Mouse (Mus musculus) c-Kit-positive CD71-positive TER-119-positive erythroid progenitor cells, embryonic 14.5 days (primary cell): ENCODE measurements around the gene Gpc3.

Experiments
- DNase-seq: peaks from one replicate; pipeline ENCODE4 v3.0.0-alpha.2; 2013; ENCODE audit warnings: low spot score

Gene Gpc3

GRCm38 (mm10) chrX:52557489-52557888, 56.3 kb downstream of the Gpc3 start:
- no peak for DNase-seq

DNA sequence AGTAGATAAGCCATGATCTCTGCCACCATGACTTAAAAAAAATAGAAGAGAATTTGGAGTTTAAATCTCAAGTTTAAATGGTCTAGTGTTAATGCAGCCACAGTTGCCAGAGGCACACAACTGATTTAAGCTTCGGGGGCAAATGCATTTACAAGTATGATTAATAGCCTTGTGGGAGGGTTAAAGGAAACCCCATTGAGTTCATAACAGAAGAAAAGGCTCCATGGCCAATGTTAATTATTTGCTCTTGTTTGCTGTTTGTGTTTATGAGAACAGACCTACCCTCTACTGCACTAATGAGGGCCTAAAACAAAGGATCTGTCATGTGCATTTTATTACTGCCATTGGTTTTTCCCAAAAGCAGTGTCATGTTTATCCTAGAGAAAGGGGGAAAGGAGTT, 62.5 kb downstream of the Gpc3 start:
- DNase-seq = no peak

DNA sequence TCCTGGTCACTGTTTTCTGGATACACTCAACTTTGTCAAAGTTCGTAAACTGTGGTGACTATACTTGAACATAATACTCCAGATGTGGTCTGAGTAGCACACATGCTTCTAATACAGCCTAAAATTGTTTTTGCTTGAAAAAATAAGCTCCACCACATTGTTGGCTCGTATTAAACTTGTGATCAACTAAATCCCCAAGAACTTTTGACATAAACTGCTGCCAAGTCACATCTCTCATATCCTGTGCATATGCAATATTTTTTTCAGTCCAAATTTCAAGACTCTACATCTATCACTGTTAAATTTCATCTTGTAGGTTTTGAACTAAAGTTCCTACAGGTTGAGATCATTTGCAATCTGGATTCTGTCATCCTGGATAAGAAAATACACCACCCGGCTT, 69.1 kb downstream of the Gpc3 start:
- no peak for DNase-seq

DNA sequence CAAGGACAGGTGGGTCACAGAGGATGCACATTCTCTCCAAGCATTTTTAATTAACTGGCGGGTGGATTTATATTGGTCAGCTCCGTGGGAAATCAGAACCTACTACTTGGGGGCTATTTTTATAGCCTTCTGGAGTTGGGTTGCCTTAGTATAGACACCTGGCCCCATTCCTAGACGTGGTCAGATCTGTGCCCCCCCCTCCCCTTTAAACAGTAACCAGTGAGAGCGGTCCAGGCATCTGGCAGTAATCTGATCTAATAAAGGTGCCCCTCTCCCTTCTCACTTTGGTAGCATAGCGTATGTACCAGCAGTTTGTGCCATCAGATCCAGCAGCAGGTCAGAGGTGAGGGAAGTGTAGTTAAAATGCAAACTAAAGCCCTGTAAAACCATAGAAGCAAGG, 76.5 kb downstream of the Gpc3 start:
- DNase-seq = no peak

DNA sequence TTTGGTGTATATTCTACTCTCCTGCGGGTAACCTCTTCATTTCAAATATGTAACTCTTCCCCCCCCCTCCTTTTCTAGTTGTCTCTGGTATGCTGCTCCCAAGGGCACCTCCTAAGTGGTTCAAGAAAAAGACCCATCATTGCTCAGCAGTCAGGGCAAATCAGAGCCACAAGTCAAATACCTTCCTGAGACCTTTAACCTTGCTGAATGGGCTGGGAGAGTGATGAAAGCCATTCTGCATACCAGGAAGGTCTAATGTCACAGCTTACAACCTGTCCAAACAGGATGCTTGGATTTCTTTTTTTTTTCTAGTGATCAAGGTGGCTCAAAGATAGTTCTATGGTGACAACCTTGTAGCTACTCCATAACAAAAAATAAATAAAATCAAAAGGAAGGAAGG, 80.0 kb downstream of the Gpc3 start:
- DNase-seq = no peak

- no peak for DNase-seq
These were observed 80.7 kb downstream of the Gpc3 start for GRCm38 (mm10) chrX:52533098-52533497.

DNA sequence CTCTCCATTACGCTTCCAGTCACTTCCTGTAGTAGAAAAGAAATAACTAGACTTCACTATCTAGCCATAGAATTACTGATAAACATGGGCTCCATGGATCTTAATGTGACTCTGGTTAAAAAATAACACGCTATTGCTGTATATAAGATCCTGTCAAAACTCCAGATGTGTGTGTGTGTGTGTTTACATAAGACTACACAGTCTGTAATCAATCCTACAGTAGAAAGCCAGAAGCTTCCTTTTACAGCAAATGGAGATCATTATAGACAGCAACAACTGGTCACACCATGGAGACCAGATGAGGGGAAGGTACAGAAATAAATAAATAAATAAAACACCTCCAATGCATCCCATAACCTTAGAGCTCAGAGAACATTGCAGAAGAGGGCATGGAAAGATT, 81.6 kb downstream of the Gpc3 start:
- DNase-seq = no peak

GRCm38 (mm10) chrX:52526086-52526485, 87.7 kb downstream of the Gpc3 start:
- DNase-seq = no peak

DNA sequence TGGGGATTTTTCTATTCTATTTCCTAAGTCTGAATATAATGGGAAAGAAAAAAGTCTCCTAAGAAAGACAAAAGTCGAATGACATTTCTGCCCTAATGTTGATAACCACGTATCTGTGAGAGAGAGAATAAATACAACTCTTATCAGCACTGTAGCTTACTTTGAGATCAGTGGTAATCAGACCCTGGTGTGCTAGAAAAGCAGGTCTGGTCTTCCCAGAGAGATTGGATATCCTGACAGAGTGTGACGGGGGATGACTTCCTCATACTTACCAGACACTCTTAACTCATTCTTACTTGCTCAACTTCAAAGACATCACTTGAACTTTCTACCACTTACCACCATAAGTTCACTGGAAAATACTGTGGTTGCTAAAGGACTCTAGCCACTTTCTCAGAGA, 88.6 kb downstream of the Gpc3 start:
- no peak for DNase-seq

DNA sequence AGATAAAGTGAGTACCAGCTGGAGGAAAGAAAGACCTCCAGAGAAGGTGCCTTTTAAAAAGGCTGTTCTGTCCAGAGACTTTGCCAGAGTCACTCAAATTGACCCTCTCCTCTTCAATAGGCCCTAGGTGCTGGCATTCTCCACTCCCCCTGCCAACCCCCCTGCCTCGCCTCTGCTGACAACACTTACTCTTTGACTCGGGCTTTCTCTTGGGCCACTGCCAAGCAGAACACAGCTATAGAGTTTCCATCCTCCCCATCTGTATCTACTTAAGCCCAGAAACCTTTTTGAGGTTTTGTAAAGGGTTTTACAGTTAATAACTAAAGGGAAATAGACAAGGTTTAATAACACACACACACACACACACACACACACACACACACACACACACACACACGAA, 99.2 kb downstream of the Gpc3 start:
- DNase-seq = no peak

GRCm38 (mm10) chrX:52511151-52511550, 102.6 kb downstream of the Gpc3 start:
- no peak for DNase-seq

DNA sequence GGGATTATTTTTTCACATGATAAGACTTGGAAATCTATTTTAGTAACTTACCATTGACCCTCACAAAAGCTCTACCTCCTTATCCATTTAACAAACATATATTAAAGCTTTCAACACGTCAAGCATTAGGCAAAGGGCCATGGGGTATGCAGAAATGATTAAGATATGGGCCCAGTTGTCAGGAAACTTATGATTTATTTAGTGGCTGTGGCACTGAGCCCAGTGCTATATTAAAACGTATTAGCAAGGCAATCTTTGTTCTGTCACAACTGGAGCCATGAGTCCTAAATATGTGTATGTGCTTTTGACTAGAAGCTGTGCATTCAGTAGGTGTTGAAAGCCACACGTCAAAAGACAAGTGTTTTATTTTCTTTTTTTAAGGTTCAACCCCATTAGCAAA, 109.9 kb downstream of the Gpc3 start:
- no peak for DNase-seq

DNA sequence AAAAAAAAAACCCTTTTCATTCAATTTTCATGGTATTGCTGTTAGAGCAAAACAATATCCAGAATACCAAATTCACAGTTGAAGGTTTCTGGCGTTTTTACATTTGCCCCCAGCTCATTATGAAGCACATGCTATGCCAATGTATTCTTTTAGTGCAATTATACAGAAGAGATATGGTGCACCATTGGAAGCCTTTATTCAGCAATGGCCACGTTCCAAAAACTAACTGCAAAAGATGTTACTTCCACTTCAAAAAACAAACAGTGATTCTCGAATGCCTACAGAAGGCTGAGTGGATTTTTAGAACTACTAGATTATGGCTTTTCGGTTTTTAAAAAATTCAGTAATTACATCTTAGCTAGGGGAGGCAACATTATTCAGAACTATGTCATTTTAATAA, 124.3 kb downstream of the Gpc3 start:
- DNase-seq = no peak

DNA sequence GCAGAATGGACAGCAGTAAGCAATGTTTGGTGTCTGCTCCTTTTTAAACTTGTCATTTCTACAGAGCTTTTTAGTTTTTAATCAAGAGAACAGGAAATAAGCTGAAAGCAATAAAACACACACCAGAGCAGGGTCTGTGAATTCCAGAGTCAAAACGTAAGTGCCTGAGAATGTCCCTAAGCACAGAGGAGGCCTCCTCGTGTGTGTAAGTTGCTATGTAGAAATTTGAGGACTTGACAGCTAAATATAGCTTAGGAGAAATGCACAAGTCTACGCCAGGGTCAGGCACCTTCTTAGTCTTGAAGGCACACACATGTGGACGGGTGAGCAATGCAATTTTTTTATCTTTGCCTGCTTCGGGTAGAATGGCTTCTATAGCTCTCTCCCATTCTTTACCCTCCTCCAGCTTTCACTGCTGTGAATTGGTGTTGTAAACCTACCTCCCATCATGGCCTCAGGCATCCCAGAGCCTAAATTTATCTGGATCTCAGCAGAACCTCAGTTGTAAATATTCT, 158.6 kb downstream of the Gpc3 start:
- no peak for DNase-seq

DNA sequence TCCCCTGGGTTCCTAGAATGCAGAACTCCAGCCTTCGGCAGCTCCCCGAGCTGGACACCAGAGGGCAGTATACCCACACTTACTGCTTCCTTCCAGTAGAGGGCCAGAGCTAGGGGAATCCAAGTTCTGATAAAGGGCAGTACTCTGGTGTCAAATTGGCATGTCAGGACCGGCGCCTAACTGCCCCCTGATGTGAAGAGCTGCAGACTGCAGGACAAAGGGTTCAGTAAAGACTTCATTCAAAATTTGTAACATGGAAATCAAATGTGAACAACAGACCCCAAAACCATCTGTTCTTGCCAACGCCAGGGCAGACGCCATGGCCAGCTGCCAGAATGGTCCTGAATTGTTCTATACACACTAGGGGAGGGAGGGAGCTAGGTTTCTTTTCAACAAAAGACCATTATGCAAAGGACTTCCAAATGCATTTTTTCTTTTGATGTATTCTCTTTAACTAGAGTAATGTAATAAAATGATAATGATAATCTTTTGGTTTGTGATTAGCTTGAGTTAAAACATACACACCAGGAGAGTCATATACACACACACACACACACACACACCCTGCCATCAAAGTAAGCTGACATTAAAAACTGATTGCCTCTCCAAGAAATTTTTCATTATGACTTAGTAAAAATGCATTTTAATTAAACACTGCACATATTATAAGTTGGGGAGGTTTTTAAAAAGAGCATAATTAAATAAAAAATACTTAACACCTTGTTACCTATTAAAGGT, 160.1 kb downstream of the Gpc3 start:
- peak; percentile 47 for DNase-seq

- no peak for DNase-seq
These were observed 164.6 kb downstream of the Gpc3 start for GRCm38 (mm10) chrX:52449177-52449576.

- DNase-seq = no peak
These were observed 165.3 kb downstream of the Gpc3 start for GRCm38 (mm10) chrX:52448496-52448895.

- no peak for DNase-seq
These were observed 167.2 kb downstream of the Gpc3 start for GRCm38 (mm10) chrX:52446530-52446929.

DNA sequence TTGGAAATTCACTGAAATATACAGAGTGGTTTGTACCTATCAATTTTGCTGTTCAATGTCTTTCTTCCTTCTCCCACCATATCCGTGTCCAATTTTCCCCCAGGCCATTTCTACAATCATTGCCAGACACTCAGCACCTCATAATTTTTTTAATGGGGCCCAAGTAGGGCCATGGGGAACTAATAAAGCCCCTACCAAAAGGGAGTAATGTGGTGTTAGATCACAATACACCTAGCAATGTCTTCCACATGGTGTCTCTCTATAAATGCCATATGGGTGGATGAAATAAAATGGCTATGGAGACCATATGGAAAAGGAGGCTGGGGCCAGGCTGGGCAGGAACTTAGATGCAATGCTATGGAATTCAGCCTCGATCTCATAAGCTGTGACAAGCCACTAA, 168.8 kb downstream of the Gpc3 start:
- DNase-seq = no peak

GRCm38 (mm10) chrX:52441798-52442197, 172.0 kb downstream of the Gpc3 start:
- peak; percentile 3 for DNase-seq

GRCm38 (mm10) chrX:52439421-52439820, 174.3 kb downstream of the Gpc3 start:
- no peak for DNase-seq

DNA sequence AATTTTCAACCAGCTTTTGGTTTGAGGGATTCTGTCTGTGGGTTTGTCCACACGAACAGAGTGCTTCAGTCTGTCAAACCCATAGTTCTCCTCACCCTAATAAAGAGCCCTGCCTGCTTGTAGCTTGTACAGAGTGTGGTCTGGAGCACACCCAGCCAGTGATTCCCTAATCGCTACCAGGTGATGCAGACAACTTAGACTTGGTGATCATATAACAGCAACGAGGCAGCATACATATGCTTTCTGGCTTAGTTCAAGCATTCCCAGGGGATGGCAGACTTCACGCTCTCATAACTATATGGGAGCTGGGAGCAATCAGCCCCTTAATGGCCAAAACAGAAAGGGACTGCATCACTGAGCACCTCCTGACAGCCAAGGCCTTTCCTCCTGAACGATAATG, 188.1 kb downstream of the Gpc3 start:
- no peak for DNase-seq

- DNase-seq = no peak
These were observed 193.9 kb downstream of the Gpc3 start for GRCm38 (mm10) chrX:52419850-52420249.

DNA sequence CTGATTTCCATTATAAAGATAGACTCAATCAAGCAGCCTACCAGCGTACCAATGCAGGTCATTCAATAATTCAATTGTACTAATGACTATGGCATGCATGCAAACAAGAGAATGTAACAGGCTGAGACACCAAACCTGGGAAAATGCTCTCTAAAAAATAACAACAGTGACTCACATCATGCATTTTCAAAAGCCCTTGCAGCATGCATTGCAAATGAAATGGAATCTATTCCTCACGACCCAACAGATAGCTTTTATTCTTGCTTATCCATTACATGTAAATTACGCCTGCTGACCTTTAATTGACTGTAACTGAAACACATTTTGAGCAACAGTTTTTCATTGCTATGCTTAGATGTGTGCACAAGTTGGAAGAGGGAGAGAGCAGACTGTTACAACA, 200.8 kb downstream of the Gpc3 start:
- DNase-seq = no peak
